Mouse (Mus musculus): ENCODE measurements at regions not wholly inside any gene's neighbourhood (a gene's known extent, or its start where the extent isn't known, plus 50 kb on each side); places are given as distances from the start of the nearest gene placed in this dataset.

GRCm38 (mm10) chr3:146337429-146337828 is 67.0 kb upstream of the Ssx2ip start:
- in situ Hi-C loops (cut with MboI; ENCODE audit: low sequenced_read_pairs): loop anchor here (25.0 kb wide), 1 partner anchor 600 kb away; no protein-coding TSS in a partner anchor

GRCm38 (mm10) chr3:146337861-146338281 is 66.6 kb upstream of the Ssx2ip start:
- in situ Hi-C loops (cut with MboI; ENCODE audit: low sequenced_read_pairs): loop anchor here (25.0 kb wide), 1 partner anchor 599 kb away; no protein-coding TSS in a partner anchor

GRCm38 (mm10) chr3:146338445-146338844 is 66.0 kb upstream of the Ssx2ip start:
- in situ Hi-C loops (cut with MboI; ENCODE audit: low sequenced_read_pairs): loop anchor here (25.0 kb wide), 1 partner anchor 599 kb away; no protein-coding TSS in a partner anchor

GRCm38 (mm10) chr3:146340316-146341055 is 64.0 kb upstream of the Ssx2ip start:
- in situ Hi-C loops (cut with MboI; ENCODE audit: low sequenced_read_pairs): loop anchor here (10.0 to 25.0 kb wide), 2 partner anchors 444 to 597 kb away; no protein-coding TSS in a partner anchor

- in situ Hi-C loops (cut with MboI; ENCODE audit: low sequenced_read_pairs): loop anchor here (10.0 to 25.0 kb wide), 2 partner anchors 443 to 596 kb away; no protein-coding TSS in a partner anchor
Measured at GRCm38 (mm10) chr3:146341652-146342340, 62.6 kb upstream of the Ssx2ip start.

- in situ Hi-C loops (cut with MboI; ENCODE audit: low sequenced_read_pairs): loop anchor here (10.0 to 25.0 kb wide), 2 partner anchors 442 to 595 kb away; no protein-coding TSS in a partner anchor
Measured at GRCm38 (mm10) chr3:146342727-146343126, 61.7 kb upstream of the Ssx2ip start.

GRCm38 (mm10) chr3:146343649-146344401 is 60.6 kb upstream of the Ssx2ip start:
- in situ Hi-C loops (cut with MboI; ENCODE audit: low sequenced_read_pairs): loop anchor here (10.0 to 25.0 kb wide), 2 partner anchors 441 to 593 kb away; no protein-coding TSS in a partner anchor

GRCm38 (mm10) chr3:146344402-146345025 is 59.9 kb upstream of the Ssx2ip start:
- in situ Hi-C loops (cut with MboI; ENCODE audit: low sequenced_read_pairs): loop anchor here (10.0 to 25.0 kb wide), 2 partner anchors 440 to 593 kb away; no protein-coding TSS in a partner anchor

GRCm38 (mm10) chr3:146345308-146345780 is 59.1 kb upstream of the Ssx2ip start:
- in situ Hi-C loops (cut with MboI; ENCODE audit: low sequenced_read_pairs): loop anchor here (10.0 to 25.0 kb wide), 2 partner anchors 439 to 592 kb away; no protein-coding TSS in a partner anchor

- in situ Hi-C loops (cut with MboI; ENCODE audit: low sequenced_read_pairs): loop anchor here (10.0 to 25.0 kb wide), 2 partner anchors 439 to 591 kb away; no protein-coding TSS in a partner anchor
Measured at GRCm38 (mm10) chr3:146345946-146346345, 58.5 kb upstream of the Ssx2ip start.

GRCm38 (mm10) chr3:146347311-146347710 is 57.1 kb upstream of the Ssx2ip start:
- in situ Hi-C loops (cut with MboI; ENCODE audit: low sequenced_read_pairs): loop anchor here (10.0 to 25.0 kb wide), 2 partner anchors 437 to 590 kb away; no protein-coding TSS in a partner anchor

- in situ Hi-C loops (cut with MboI; ENCODE audit: low sequenced_read_pairs): loop anchor here (10.0 to 25.0 kb wide), 2 partner anchors 436 to 588 kb away; no protein-coding TSS in a partner anchor
Measured at GRCm38 (mm10) chr3:146348921-146349320, 55.5 kb upstream of the Ssx2ip start.

- in situ Hi-C loops (cut with MboI; ENCODE audit: low sequenced_read_pairs): loop anchor here (10.0 to 25.0 kb wide), 2 partner anchors 435 to 588 kb away; no protein-coding TSS in a partner anchor
Measured at GRCm38 (mm10) chr3:146349393-146349792, 55.0 kb upstream of the Ssx2ip start.

- in situ Hi-C loops (cut with MboI; ENCODE audit: low sequenced_read_pairs): no loop called here
Measured at GRCm38 (mm10) chr3:146350126-146350525, 54.3 kb upstream of the Ssx2ip start.

GRCm38 (mm10) chr3:146351468-146351867 is 53.0 kb upstream of the Ssx2ip start:
- in situ Hi-C loops (cut with MboI; ENCODE audit: low sequenced_read_pairs): no loop called here

GRCm38 (mm10) chr3:146352187-146352586 is 52.3 kb upstream of the Ssx2ip start:
- in situ Hi-C loops (cut with MboI; ENCODE audit: low sequenced_read_pairs): no loop called here

GRCm38 (mm10) chr3:146353961-146354360 is 50.5 kb upstream of the Ssx2ip start:
- in situ Hi-C loops (cut with MboI; ENCODE audit: low sequenced_read_pairs): no loop called here
